Mouse (Mus musculus): ENCODE data around the gene Amh. TPM values are rescaled to one million over a fixed set of nuclear protein-coding genes. Genes with fewer than 3 reads are reported as not detected.

Amh gene
- polyA plus RNA-seq, 1 experiment from 2014 or later = not detected

- Histone ChIP-seq H3K9me3 (no peaks in the 10 kb centered on the region), H3K27me3 (no peaks in the 10 kb centered on the region), H3K9ac (replicated peaks) (no peak overlapping the region), H3K4me1 (replicated peaks) (peaks cover 5% of the 10 kb centered on the region), H3K27ac (no peak overlapping the region), H3K4me3 (replicated peaks) (no peak overlapping the region), H3K4me2 (replicated peaks) (no peak overlapping the region), H3K36me3 (peaks cover 98% of the 10 kb centered on the region)
- ATAC-seq = no peak
- 94% methylated on average over 19 of the region's 19 CpGs for WGBS
These were observed 14.2 kb upstream of the Amh start for GRCm38 (mm10) chr10:80790761-80791404.

GRCm38 (mm10) chr10:80791476-80792174 lies 13.4 kb upstream of the Amh start:
- Histone ChIP-seq H3K4me1 (replicated peaks) (peaks cover 11% of the 10 kb centered on the region), H3K9ac (replicated peaks) (no peak overlapping the region), H3K36me3 (peaks cover 98% of the 10 kb centered on the region), H3K9me3 (no peaks in the 10 kb centered on the region), H3K4me2 (replicated peaks) (no peak overlapping the region), H3K27ac (no peak overlapping the region), H3K27me3 (no peaks in the 10 kb centered on the region), H3K4me3 (replicated peaks) (no peak overlapping the region)
- WGBS = 86% methylated on average over 33 of the region's 33 CpGs
- no peak for ATAC-seq

- H3K9ac ChIP-seq (replicated peaks) = 0 out of 2 replicates have a peak overlapping the region, but pooled peaks have one; percentile 10
- no peak overlapping the region for H3K4me3 ChIP-seq (replicated peaks)
- H3K36me3 ChIP-seq = peaks cover 92% of the 10 kb centered on the region
- H3K27ac ChIP-seq = no peak overlapping the region
- H3K9me3 ChIP-seq = no peaks in the 10 kb centered on the region
- no peaks in the 10 kb centered on the region for H3K27me3 ChIP-seq
- WGBS = 81% methylated on average over 41 of the region's 41 CpGs
- H3K4me2 ChIP-seq (replicated peaks) = no peak overlapping the region
- ATAC-seq = no peak
- peaks cover 19% of the 10 kb centered on the region for H3K4me1 ChIP-seq (replicated peaks)
These were observed 12.6 kb upstream of the Amh start for GRCm38 (mm10) chr10:80792175-80793032.

GRCm38 (mm10) chr10:80793033-80793784 lies 11.8 kb upstream of the Amh start:
- H3K9me3 ChIP-seq = no peaks in the 10 kb centered on the region
- peaks cover 20% of the 10 kb centered on the region for H3K4me1 ChIP-seq (replicated peaks)
- H3K27me3 ChIP-seq = no peaks in the 10 kb centered on the region
- WGBS = 90% methylated on average over 13 of the region's 13 CpGs
- H3K9ac ChIP-seq (replicated peaks) = 0 out of 2 replicates have a peak overlapping the region, but pooled peaks have one; percentile 10
- H3K4me3 ChIP-seq (replicated peaks) = no peak overlapping the region
- H3K27ac ChIP-seq = no peak overlapping the region
- no peak for ATAC-seq
- peaks cover 84% of the 10 kb centered on the region for H3K36me3 ChIP-seq
- H3K4me2 ChIP-seq (replicated peaks) = no peak overlapping the region

GRCm38 (mm10) chr10:80793803-80794202 lies 11.2 kb upstream of the Amh start:
- Histone ChIP-seq H3K36me3 (peaks cover 78% of the 10 kb centered on the region), H3K4me1 (replicated peaks) (peaks cover 20% of the 10 kb centered on the region), H3K27me3 (no peaks in the 10 kb centered on the region), H3K9me3 (no peaks in the 10 kb centered on the region), H3K9ac (replicated peaks) (no peak overlapping the region), H3K27ac (no peak overlapping the region), H3K4me3 (replicated peaks) (no peak overlapping the region), H3K4me2 (replicated peaks) (no peak overlapping the region)
- 85% methylated on average over 4 of the region's 4 CpGs for WGBS
- no peak for ATAC-seq

- peaks cover 69% of the 10 kb centered on the region for H3K36me3 ChIP-seq
- no peak overlapping the region for H3K27ac ChIP-seq
- WGBS = 94% methylated on average over 8 of the region's 8 CpGs
These were observed 10.3 kb upstream of the Amh start for GRCm38 (mm10) chr10:80794750-80795149.

GRCm38 (mm10) chr10:80796307-80796848 lies 8.7 kb upstream of the Amh start:
- 86% methylated on average over 9 of the region's 9 CpGs for WGBS
- H3K27ac ChIP-seq = no peak overlapping the region
- H3K27me3 ChIP-seq = no peaks in the 10 kb centered on the region
- peak overlapping the region; percentile 96; the same call in 1 of the 2 replicates for H3K9ac ChIP-seq (replicated peaks)
- peaks cover 37% of the 10 kb centered on the region for H3K4me1 ChIP-seq (replicated peaks)
- H3K4me3 ChIP-seq (replicated peaks) = peak overlapping the region; percentile 95
- ATAC-seq = no peak
- no peaks in the 10 kb centered on the region for H3K9me3 ChIP-seq
- peaks cover 59% of the 10 kb centered on the region for H3K36me3 ChIP-seq
- H3K4me2 ChIP-seq (replicated peaks) = peak overlapping the region; percentile 99

More at GRCm38 (mm10) chr10:80794750-80795149, 10.3 kb upstream of the Amh start:
- H3K9me3 ChIP-seq = no peaks in the 10 kb centered on the region
- H3K4me1 ChIP-seq (replicated peaks) = peaks cover 27% of the 10 kb centered on the region
- H3K9ac ChIP-seq (replicated peaks) = no peak overlapping the region
- H3K4me3 ChIP-seq (replicated peaks) = no peak overlapping the region
- ATAC-seq = no peak
- no peak overlapping the region for H3K4me2 ChIP-seq (replicated peaks)
- H3K27me3 ChIP-seq = no peaks in the 10 kb centered on the region

- 4% methylated on average over 59 of the region's 59 CpGs for WGBS
- ATAC-seq = peak; percentile 74
- Histone ChIP-seq H3K4me2 (replicated peaks) (peak overlapping the region; percentile 99), H3K27ac (peak overlapping the region; percentile 95), H3K36me3 (peaks cover 59% of the 10 kb centered on the region), H3K9ac (replicated peaks) (peak overlapping the region; percentile 96), H3K27me3 (no peaks in the 10 kb centered on the region), H3K4me3 (replicated peaks) (peak overlapping the region; percentile 95), H3K4me1 (replicated peaks) (peaks cover 37% of the 10 kb centered on the region), H3K9me3 (no peaks in the 10 kb centered on the region)
These were observed 7.6 kb upstream of the Amh start for GRCm38 (mm10) chr10:80797186-80798149.

GRCm38 (mm10) chr10:80798150-80799006 lies 6.7 kb upstream of the Amh start, which contains the start of the genes Sf3a2 and Plekhj1:
Gene Sf3a2 (plus strand): TSS chr10:80798198.
Gene Plekhj1 (minus strand): TSS chr10:80798626.
- peak within 1 kb of the TSS; percentile 99 for H3K4me2 ChIP-seq (replicated peaks)
- H3K27me3 ChIP-seq = no peaks in the 10 kb centered on the region
- WGBS = under 1% methylated on average over 104 of the region's 104 CpGs
- no peaks in the 10 kb centered on the region for H3K9me3 ChIP-seq
- H3K27ac ChIP-seq = peak within 1 kb of the TSS; percentile 95
- peaks cover 37% of the 10 kb centered on the region for H3K4me1 ChIP-seq (replicated peaks)
- peak within 1 kb of the TSS; percentile 95 for H3K4me3 ChIP-seq (replicated peaks)
- peak within 1 kb of the TSS; percentile 96 for H3K9ac ChIP-seq (replicated peaks)
- peaks cover 59% of the 10 kb centered on the region for H3K36me3 ChIP-seq
- peak; percentile 93 for ATAC-seq
